Mouse (Mus musculus): Measurements from ENCODE around the gene Ercc6. TPM values are rescaled to one million over a fixed set of nuclear protein-coding genes. Genes with fewer than 3 reads are reported as not detected.

Ercc6 gene
- polyA plus RNA-seq, 1 experiment: 9.4 TPM

- DNase-seq: no peak
- Histone ChIP-seq H3K4me3 (ENCODE audit: control insufficient read depth, insufficient read depth, low read length) (no peak overlapping the region), H3K36me3 (ENCODE audit: control insufficient read depth, insufficient read depth, low read length) (no peaks in the 10 kb centered on the region), H3K27me3 (ENCODE audit: control insufficient read depth, insufficient read depth, low read length) (no peaks in the 10 kb centered on the region), H3K4me1 (replicated peaks; ENCODE audit: control insufficient read depth, insufficient read depth, low read length) (no peaks in the 10 kb centered on the region), H3K27ac (ENCODE audit: control insufficient read depth, insufficient read depth, low read length) (no peak overlapping the region)
- TF ChIP-seq CTCF (IDR thresholded peaks at IDR 0.05; ENCODE audit: borderline replicate concordance, control insufficient read depth, extremely low read depth, insufficient read depth, low read length, poor library complexity) (no peak), POLR2A (IDR thresholded peaks at IDR 0.05; ENCODE audit: control insufficient read depth, extremely low read depth, insufficient read depth, low read length, poor library complexity) (no peak)
- 79% methylated on average over 6 of the region's 6 CpGs for WGBS
These were observed 36.8 kb upstream of the Ercc6 start for GRCm38 (mm10) chr14:32476559-32476958.

DNA sequence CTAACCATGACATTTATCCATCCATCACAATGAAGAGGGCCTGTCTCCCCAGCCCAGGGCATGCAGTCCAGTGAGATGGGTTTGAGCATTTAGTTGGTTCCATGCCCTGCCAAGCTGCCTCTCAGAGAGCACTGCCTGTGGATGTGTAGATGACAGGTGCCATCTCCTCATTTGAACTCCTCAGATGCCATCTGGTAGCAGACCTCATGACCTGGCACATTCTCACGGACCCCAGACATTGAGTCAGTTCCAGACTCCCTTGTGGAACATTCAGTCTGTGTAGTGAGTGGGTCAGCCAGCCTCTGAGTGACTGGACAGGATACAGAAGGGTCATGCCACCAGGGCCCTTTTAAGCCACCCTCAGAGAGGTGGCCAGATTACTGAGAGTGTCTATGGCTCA lies 35.7 kb upstream of the Ercc6 start:
- TF ChIP-seq CTCF (IDR thresholded peaks at IDR 0.05; ENCODE audit: borderline replicate concordance, control insufficient read depth, extremely low read depth, insufficient read depth, low read length, poor library complexity): no peak
- TF ChIP-seq POLR2A (IDR thresholded peaks at IDR 0.05; ENCODE audit: control insufficient read depth, extremely low read depth, insufficient read depth, low read length, poor library complexity): no peak
- Histone ChIP-seq H3K27me3 (ENCODE audit: control insufficient read depth, insufficient read depth, low read length) (no peaks in the 10 kb centered on the region), H3K36me3 (ENCODE audit: control insufficient read depth, insufficient read depth, low read length) (no peaks in the 10 kb centered on the region), H3K4me1 (replicated peaks; ENCODE audit: control insufficient read depth, insufficient read depth, low read length) (no peaks in the 10 kb centered on the region), H3K27ac (ENCODE audit: control insufficient read depth, insufficient read depth, low read length) (no peak overlapping the region), H3K4me3 (ENCODE audit: control insufficient read depth, insufficient read depth, low read length) (no peak overlapping the region)
- 70% methylated on average over 1 of the region's 1 CpGs for WGBS
- no peak for DNase-seq

DNA sequence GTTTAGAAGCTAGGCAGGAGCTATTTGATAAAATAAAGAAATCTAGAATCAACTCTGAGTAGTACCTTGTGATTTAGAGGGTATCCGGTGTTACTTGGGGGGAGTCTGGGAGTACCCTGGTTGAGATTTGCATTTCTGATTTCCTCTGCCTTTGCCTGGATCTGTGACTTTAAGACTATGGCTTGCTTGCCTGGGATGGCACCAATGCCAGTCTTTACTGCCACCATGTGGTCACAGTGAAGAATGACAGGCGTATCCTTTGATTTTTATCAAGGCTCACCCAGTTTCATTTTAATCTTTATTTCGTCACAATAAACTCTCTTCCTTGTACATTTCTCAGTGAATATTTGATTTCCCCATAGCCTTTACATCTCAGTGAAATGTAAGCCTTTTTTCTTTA lies 31.3 kb upstream of the Ercc6 start:
- H3K4me3 ChIP-seq (ENCODE audit: control insufficient read depth, insufficient read depth, low read length): no peak overlapping the region
- DNase-seq: no peak
- H3K4me1 ChIP-seq (replicated peaks; ENCODE audit: control insufficient read depth, insufficient read depth, low read length): no peaks in the 10 kb centered on the region
- TF ChIP-seq CTCF (IDR thresholded peaks at IDR 0.05; ENCODE audit: borderline replicate concordance, control insufficient read depth, extremely low read depth, insufficient read depth, low read length, poor library complexity) (no peak), POLR2A (IDR thresholded peaks at IDR 0.05; ENCODE audit: control insufficient read depth, extremely low read depth, insufficient read depth, low read length, poor library complexity) (no peak)
- WGBS: 7% methylated on average over 3 of the region's 3 CpGs
- H3K27ac ChIP-seq (ENCODE audit: control insufficient read depth, insufficient read depth, low read length): no peak overlapping the region
- H3K36me3 ChIP-seq (ENCODE audit: control insufficient read depth, insufficient read depth, low read length): no peaks in the 10 kb centered on the region
- no peaks in the 10 kb centered on the region for H3K27me3 ChIP-seq (ENCODE audit: control insufficient read depth, insufficient read depth, low read length)

GRCm38 (mm10) chr14:32492521-32492920 lies 20.8 kb upstream of the Ercc6 start:
- TF ChIP-seq CTCF (IDR thresholded peaks at IDR 0.05; ENCODE audit: borderline replicate concordance, control insufficient read depth, extremely low read depth, insufficient read depth, low read length, poor library complexity): no peak
- no peak for TF ChIP-seq POLR2A (IDR thresholded peaks at IDR 0.05; ENCODE audit: control insufficient read depth, extremely low read depth, insufficient read depth, low read length, poor library complexity)
- 12% methylated on average over 13 of the region's 13 CpGs for WGBS

GRCm38 (mm10) chr14:32496115-32496850 lies 17.0 kb upstream of the Ercc6 start:
- Histone ChIP-seq H3K4me3 (ENCODE audit: control insufficient read depth, insufficient read depth, low read length) (no peak overlapping the region), H3K36me3 (ENCODE audit: control insufficient read depth, insufficient read depth, low read length) (no peaks in the 10 kb centered on the region), H3K4me1 (replicated peaks; ENCODE audit: control insufficient read depth, insufficient read depth, low read length) (no peaks in the 10 kb centered on the region), H3K27me3 (ENCODE audit: control insufficient read depth, insufficient read depth, low read length) (no peaks in the 10 kb centered on the region), H3K27ac (ENCODE audit: control insufficient read depth, insufficient read depth, low read length) (no peak overlapping the region)
- no peak for DNase-seq
- TF ChIP-seq CTCF (IDR thresholded peaks at IDR 0.05; ENCODE audit: borderline replicate concordance, control insufficient read depth, extremely low read depth, insufficient read depth, low read length, poor library complexity): no peak
- no peak for TF ChIP-seq POLR2A (IDR thresholded peaks at IDR 0.05; ENCODE audit: control insufficient read depth, extremely low read depth, insufficient read depth, low read length, poor library complexity)
- 61% methylated on average over 8 of the region's 8 CpGs for WGBS

More at GRCm38 (mm10) chr14:32492521-32492920, 20.8 kb upstream of the Ercc6 start:
- H3K4me1 ChIP-seq (replicated peaks; ENCODE audit: control insufficient read depth, insufficient read depth, low read length): no peaks in the 10 kb centered on the region
- H3K4me3 ChIP-seq (ENCODE audit: control insufficient read depth, insufficient read depth, low read length): no peak overlapping the region
- H3K36me3 ChIP-seq (ENCODE audit: control insufficient read depth, insufficient read depth, low read length): no peaks in the 10 kb centered on the region
- no peak overlapping the region for H3K27ac ChIP-seq (ENCODE audit: control insufficient read depth, insufficient read depth, low read length)
- H3K27me3 ChIP-seq (ENCODE audit: control insufficient read depth, insufficient read depth, low read length): no peaks in the 10 kb centered on the region
- DNase-seq: no peak

- no peak for TF ChIP-seq CTCF (IDR thresholded peaks at IDR 0.05; ENCODE audit: borderline replicate concordance, control insufficient read depth, extremely low read depth, insufficient read depth, low read length, poor library complexity)
- no peak for TF ChIP-seq POLR2A (IDR thresholded peaks at IDR 0.05; ENCODE audit: control insufficient read depth, extremely low read depth, insufficient read depth, low read length, poor library complexity)
- Histone ChIP-seq H3K27me3 (ENCODE audit: control insufficient read depth, insufficient read depth, low read length) (no peaks in the 10 kb centered on the region), H3K4me3 (ENCODE audit: control insufficient read depth, insufficient read depth, low read length) (no peak overlapping the region), H3K36me3 (ENCODE audit: control insufficient read depth, insufficient read depth, low read length) (no peaks in the 10 kb centered on the region), H3K4me1 (replicated peaks; ENCODE audit: control insufficient read depth, insufficient read depth, low read length) (no peaks in the 10 kb centered on the region), H3K27ac (ENCODE audit: control insufficient read depth, insufficient read depth, low read length) (no peak overlapping the region)
- 76% methylated on average over 2 of the region's 2 CpGs for WGBS
- no peak for DNase-seq
These were observed 12.0 kb upstream of the Ercc6 start for GRCm38 (mm10) chr14:32501303-32501702.
